Mouse (Mus musculus): ENCODE results near the gene Sh3glb2.

DNA sequence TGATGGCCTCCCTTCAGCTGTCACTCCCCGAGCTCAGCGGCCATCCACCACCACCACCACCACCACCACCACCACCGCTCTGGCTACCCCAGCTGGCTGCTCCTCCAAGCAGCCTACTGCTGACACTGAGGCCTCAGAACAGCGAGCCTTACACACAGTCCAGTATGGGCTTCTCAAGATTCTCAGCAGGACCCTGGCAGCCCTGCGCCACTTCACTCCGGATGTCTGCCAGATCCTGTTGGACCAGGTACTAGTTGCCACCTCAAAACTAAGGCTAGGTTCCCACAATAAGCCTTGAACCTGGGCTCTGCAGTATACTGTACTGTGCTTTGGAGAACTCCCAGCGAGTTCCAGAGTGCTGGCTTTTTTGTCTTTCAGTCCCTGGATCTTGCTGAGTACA is 16.6 kb downstream of the Sh3glb2 start:
- TF ChIP-seq CTCF (IDR thresholded peaks at IDR 0.05; ENCODE audit: low read depth, low read length) (no peak), POLR2A (IDR thresholded peaks at IDR 0.05; ENCODE audit: insufficient read depth, low read length) (no peak)
